In the genomic region with DNA sequence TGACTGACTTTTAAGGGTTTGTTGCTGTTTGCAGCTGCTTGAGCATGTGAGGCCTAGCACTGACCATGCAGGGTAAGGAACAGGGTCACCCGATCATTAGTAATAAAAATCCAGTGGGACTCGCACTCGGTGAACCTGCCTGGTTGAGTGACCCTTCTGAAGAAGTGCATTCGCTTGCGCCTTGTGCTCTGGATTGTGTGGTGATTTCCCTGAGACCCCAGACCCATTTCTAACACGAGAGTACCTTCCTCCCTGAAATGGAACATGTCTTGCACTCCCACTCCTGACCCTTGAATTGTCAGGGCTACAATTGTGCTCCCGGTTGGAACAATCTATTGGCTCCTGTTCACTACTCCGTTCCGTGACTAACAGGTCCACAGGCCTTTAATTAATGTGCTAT, we compare ENCODE assay signal across 11 mouse cellular contexts. TPM values are rescaled to one million over a fixed set of nuclear protein-coding genes. Genes with fewer than 3 reads are reported as not detected.
DNase-seq lines count a peak whose midpoint lies in the region; ATAC-seq lines count a peak whose summit lies in the region.
"Had no signal": no experiment of that assay in that cellular context is flagged by ENCODE, and none has a peak within 500 bp of the region (broad histone marks: within the 10 kb centered on the region; RNA-seq: fewer than 3 reads in every experiment).

No protein-coding gene starts in this region.

- no peaks in the 10 kb centered on the region for H3K36me3 ChIP-seq in heart, embryonic 14.5 days (ENCODE audit: control insufficient read depth, insufficient read depth, low read length)
- no peaks in the 10 kb centered on the region for H3K36me3 ChIP-seq in embryonic facial prominence, embryonic 10.5 days (replicated peaks)
- H3K36me3 ChIP-seq in hindbrain, embryonic 11.5 days (ENCODE audit: control insufficient read depth, insufficient read depth, low read length), result no peaks in the 10 kb centered on the region
- H3K36me3 ChIP-seq in midbrain, embryonic 15.5 days (replicated peaks), result no peaks in the 10 kb centered on the region

- no peak overlapping the region for H3K4me3 ChIP-seq in heart, embryonic 14.5 days (ENCODE audit: control insufficient read depth in 1 of 2, insufficient read depth in 1 of 2, low read depth in 1 of 2, low read length in 2 of 2)
- peak overlapping the region; percentile 68 for H3K4me3 ChIP-seq in embryonic facial prominence, embryonic 10.5 days
- H3K4me3 ChIP-seq in hindbrain, embryonic 11.5 days (ENCODE audit: low read depth, low read length), result peak overlapping the region; percentile 68
- peak overlapping the region; percentile 72 for H3K4me3 ChIP-seq in midbrain, embryonic 15.5 days

- peak overlapping the region; percentile 73; the same call in 1 of the 2 replicates for H3K4me2 ChIP-seq in heart, embryonic 14.5 days (ENCODE audit: low read length)
- peak overlapping the region; percentile 70 for H3K4me2 ChIP-seq in hindbrain, embryonic 11.5 days (replicated peaks; ENCODE audit: low read depth, low read length)
- H3K4me2 ChIP-seq in midbrain, embryonic 15.5 days, result peak overlapping the region; percentile 71

- ATAC-seq in heart, embryonic 14.5 days (ENCODE audit: insufficient number of reproducible peaks, insufficient read depth, low FRiP score, low read depth), result no peak
- ATAC-seq in hindbrain, embryonic 11.5 days (ENCODE audit: low FRiP score), result no peak
- ATAC-seq in midbrain, embryonic 15.5 days (replicated peaks), result no peak

- peaks cover 48% of the 10 kb centered on the region for H3K27me3 ChIP-seq in heart, embryonic 14.5 days (ENCODE audit: control insufficient read depth, insufficient read depth, low read length)
- peaks cover 70% of the 10 kb centered on the region for H3K27me3 ChIP-seq in embryonic facial prominence, embryonic 10.5 days (replicated peaks; ENCODE audit: low read depth, poor library complexity, severe bottlenecking)
- H3K27me3 ChIP-seq in hindbrain, embryonic 11.5 days (ENCODE audit: control insufficient read depth, insufficient read depth, low read length), result no peaks in the 10 kb centered on the region
- H3K27me3 ChIP-seq in midbrain, embryonic 15.5 days (replicated peaks), result no peaks in the 10 kb centered on the region

- H3K4me1 ChIP-seq in heart, embryonic 14.5 days (ENCODE audit: control insufficient read depth in 2 of 2, insufficient read depth in 2 of 2, low read length in 2 of 2), result peaks cover 3 to 5% of the 10 kb centered on the region in 2 experiments; a peak in 2 of 4 replicates
- H3K4me1 ChIP-seq in embryonic facial prominence, embryonic 10.5 days, result peaks cover 39% of the 10 kb centered on the region
- peaks cover 10% of the 10 kb centered on the region for H3K4me1 ChIP-seq in hindbrain, embryonic 11.5 days (replicated peaks; ENCODE audit: control insufficient read depth, insufficient read depth, low read length)
- H3K4me1 ChIP-seq in midbrain, embryonic 15.5 days, result peaks cover 37% of the 10 kb centered on the region

- no peak overlapping the region for H3K9ac ChIP-seq in heart, embryonic 14.5 days (ENCODE audit: low read length)
- H3K9ac ChIP-seq in hindbrain, embryonic 11.5 days (ENCODE audit: low read depth, low read length), result peak overlapping the region; percentile 80
- peak overlapping the region; percentile 97 for H3K9ac ChIP-seq in midbrain, embryonic 15.5 days

- WGBS in heart, embryonic 14.5 days, result 45% methylated on average over 9 of the region's 9 CpGs
- 42% methylated on average over 9 of the region's 9 CpGs for WGBS in embryonic facial prominence, embryonic 10.5 days
- 35% methylated on average over 9 of the region's 9 CpGs for WGBS in hindbrain, embryonic 11.5 days
- 31% methylated on average over 9 of the region's 9 CpGs for WGBS in midbrain, embryonic 15.5 days

- H3K27ac ChIP-seq in heart, embryonic 14.5 days (replicated peaks in 1 of 2; ENCODE audit: control insufficient read depth in 1 of 2, insufficient read depth in 1 of 2, low read depth in 2 of 2, low read length in 2 of 2), result no peak overlapping the region
- no peak overlapping the region for H3K27ac ChIP-seq in embryonic facial prominence, embryonic 10.5 days (replicated peaks)
- peak overlapping the region; percentile 95 for H3K27ac ChIP-seq in hindbrain, embryonic 11.5 days (ENCODE audit: low read depth, low read length)
- H3K27ac ChIP-seq in midbrain, embryonic 15.5 days, result peak overlapping the region; percentile 98
- H3K27ac ChIP-seq: heart, adult 2 months had no signal

- DNase-seq in heart, adult 8-10 months (ENCODE audit: low spot score), result no peak
- DNase-seq in embryonic facial prominence, embryonic 10.5 days (ENCODE audit: low spot score), result no peak
- DNase-seq in hindbrain, embryonic 11.5 days (ENCODE audit: low spot score), result no peak
- DNase-seq in thymus, postnatal 25 days, result no peak
- DNase-seq in lung, postnatal 4 days, result no peak
- DNase-seq in cerebellum, adult 9-11 months, result no peak

- no peaks in the 10 kb centered on the region for H3K9me3 ChIP-seq in heart, embryonic 14.5 days (ENCODE audit: control insufficient read depth, low read length)
- no peaks in the 10 kb centered on the region for H3K9me3 ChIP-seq in embryonic facial prominence, embryonic 10.5 days
- no peaks in the 10 kb centered on the region for H3K9me3 ChIP-seq in hindbrain, embryonic 11.5 days (ENCODE audit: control insufficient read depth, low read length)
- H3K9me3 ChIP-seq in midbrain, embryonic 15.5 days, result no peaks in the 10 kb centered on the region

RNA-seq across cellular contexts. Expression of gene Ap3b2, which starts 1.1 kb away (rescaled TPM):
- 1.5 and 3.5 TPM in 2 replicates for polyA plus RNA-seq in heart, embryonic 14.5 days (2014; fragmentation: Nextera tagmentation; extraction: Ambion mirVana)
- not detected for total RNA-seq in heart, adult 8-10 months (2022)
- 8.6 and 10.8 TPM in 2 replicates for polyA plus RNA-seq in embryonic facial prominence, embryonic 10.5 days (2016; fragmentation: Nextera tagmentation; extraction: Ambion mirVana)
- polyA plus RNA-seq in hindbrain, embryonic 11.5 days (2014; fragmentation: Nextera tagmentation; extraction: Ambion mirVana), result 38.7 and 46.7 TPM in 2 replicates
- polyA plus RNA-seq in midbrain, embryonic 15.5 days (2015; fragmentation: Nextera tagmentation; extraction: Ambion mirVana), result 155 and 162 TPM in 2 replicates
- polyA plus RNA-seq: C2C12 had no signal

RNA-seq across cellular contexts. Expression of gene BC048679, which starts 5.5 kb away (rescaled TPM):
- polyA plus RNA-seq in heart, embryonic 14.5 days (2014; fragmentation: Nextera tagmentation; extraction: Ambion mirVana), result not detected in 2 replicates
- under 1 TPM in 1 of 4 experiments, not detected in 3; 0.80 TPM for total RNA-seq in heart, adult 8-10 months (2022)
- 0.33 and 0.57 TPM in 2 replicates for polyA plus RNA-seq in embryonic facial prominence, embryonic 10.5 days (2016; fragmentation: Nextera tagmentation; extraction: Ambion mirVana)
- polyA plus RNA-seq in hindbrain, embryonic 11.5 days (2014; fragmentation: Nextera tagmentation; extraction: Ambion mirVana), result not detected in 2 replicates
- polyA plus RNA-seq in midbrain, embryonic 15.5 days (2015; fragmentation: Nextera tagmentation; extraction: Ambion mirVana), result not detected in 2 replicates
- total RNA-seq: heart, adult 2 months had no signal
- polyA plus RNA-seq: C2C12; heart, adult 2 months; liver, embryonic 16.5 days had no signal

RNA-seq across cellular contexts. Expression of gene Cpeb1, which starts 37.4 kb away (rescaled TPM):
- 4.1 and 5.0 TPM in 2 replicates for polyA plus RNA-seq in heart, embryonic 14.5 days (2014; fragmentation: Nextera tagmentation; extraction: Ambion mirVana)
- total RNA-seq in heart, adult 8-10 months (2022), result 10 to 100 TPM; 16.6 to 21.5 (median 20.8) TPM
- 1.2 and 1.3 TPM in 2 replicates for polyA plus RNA-seq in embryonic facial prominence, embryonic 10.5 days (2016; fragmentation: Nextera tagmentation; extraction: Ambion mirVana)
- polyA plus RNA-seq in hindbrain, embryonic 11.5 days (2014; fragmentation: Nextera tagmentation; extraction: Ambion mirVana), result 1.2 and 1.3 TPM in 2 replicates
- 4.0 and 5.1 TPM in 2 replicates for polyA plus RNA-seq in midbrain, embryonic 15.5 days (2015; fragmentation: Nextera tagmentation; extraction: Ambion mirVana)
- polyA plus RNA-seq: liver, embryonic 16.5 days had no signal

Comparison
In these comparisons a context has a peak if more than half of its experiments do, and no peak if none do; other contexts are left out.
1. H3K27ac ChIP-seq: peak in hindbrain, embryonic 11.5 days (single experiment) and midbrain, embryonic 15.5 days (single experiment); none in heart, embryonic 14.5 days (0 of 2) and embryonic facial prominence, embryonic 10.5 days (single experiment).
2. H3K4me3 ChIP-seq: peak in embryonic facial prominence, embryonic 10.5 days (single experiment), hindbrain, embryonic 11.5 days (single experiment) and midbrain, embryonic 15.5 days (single experiment); none in heart, embryonic 14.5 days (0 of 2).
3. Peak in every context shown above with its lines, with median percentiles within 50 percentile points of each other: H3K4me2 ChIP-seq.